In the genomic region with DNA sequence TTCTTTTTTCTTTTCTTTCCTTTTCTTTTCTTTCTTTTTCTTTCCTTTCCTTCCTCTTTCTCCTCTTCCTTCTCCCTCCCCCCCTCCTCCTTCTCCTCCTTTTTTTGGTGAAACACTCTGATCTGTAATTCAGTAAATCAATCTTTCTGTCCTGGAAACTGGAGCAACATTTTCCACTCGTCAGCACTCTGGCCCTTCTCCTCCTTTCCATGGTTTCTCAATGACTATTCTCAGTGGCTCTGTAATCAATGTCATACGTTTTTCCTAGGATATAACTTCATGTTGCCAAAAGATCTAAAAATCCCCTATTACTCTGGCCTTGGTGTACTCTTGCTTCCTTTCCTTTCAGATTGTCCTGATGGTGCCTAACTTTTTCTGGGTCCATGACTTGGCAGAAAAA, we compare ENCODE assay signal across 18 mouse cellular contexts.
"Had no signal": no experiment of that assay in that cellular context is flagged by ENCODE, and none has a peak within 500 bp of the region (broad histone marks: within the 10 kb centered on the region; RNA-seq: fewer than 3 reads in every experiment).

No protein-coding gene starts in this region.

- H3K9me3 ChIP-seq: midbrain, embryonic 12.5 days had no signal

- H3K36me3 ChIP-seq: midbrain, embryonic 12.5 days had no signal

- H3K27me3 ChIP-seq: midbrain, embryonic 12.5 days had no signal

- H3K9ac ChIP-seq: liver, embryonic 14.5 days; liver, postnatal 0 days; lung, embryonic 14.5 days; midbrain, embryonic 12.5 days had no signal

- H3K4me1 ChIP-seq: midbrain, embryonic 12.5 days had no signal

- H3K4me3 ChIP-seq: midbrain, embryonic 12.5 days; myocyte had no signal

- H3K27ac ChIP-seq: liver, embryonic 14.5 days; macrophage; midbrain, embryonic 12.5 days; stomach, postnatal 0 days had no signal

- ATAC-seq: intestine, embryonic 16.5 days; liver, postnatal 0 days; lung, postnatal 0 days; midbrain, embryonic 16.5 days had no signal

- H3K4me2 ChIP-seq: lung, embryonic 14.5 days; midbrain, embryonic 12.5 days had no signal

- DNase-seq: kidney, adult 18-20 months; kidney, adult 9 months; kidney, postnatal 14 days; kidney, postnatal 4 days; left cerebral cortex, postnatal 4 days; liver; liver, postnatal 0 days; lung, embryonic 14.5 days; thymus, adult 2 months; thymus, postnatal 25 days had no signal
